Mouse (Mus musculus) lung, postnatal 0 days (tissue): Measurements from ENCODE around the gene Mtg2. TPM values are rescaled to one million over a fixed set of nuclear protein-coding genes. Genes with fewer than 3 reads are reported as not detected.

Experiments
- ATAC-seq: fragments of 200-750 bp; cut with Nextera tagmentation; 2 replicates; pipeline ENCODE4 v1.8.0; 2017; ENCODE audit warnings: moderate library complexity
- DNase-seq: peaks from one replicate; pipeline ENCODE4 v3.0.0-alpha.2; 2016; ENCODE audit warnings: low spot score
- H3K27ac ChIP-seq: fragments of 300-500 bp; sonication (generic); 2 replicates; pipeline ENCODE4 v1.5.1; 2014; ENCODE audit warnings: antibody characterized with exemption, mild to moderate bottlenecking, low read length, mixed read lengths
- H3K27me3 ChIP-seq: fragments of 300-500 bp; sonication (generic); replicated peaks from 2 replicates; pipeline ENCODE4 v1.6.1; 2014; ENCODE audit warnings: low read length, mixed read lengths; ENCODE audit not compliant: insufficient read depth
- H3K36me3 ChIP-seq: fragments of 300-500 bp; sonication (generic); 2 replicates; pipeline ENCODE4 v1.6.1; 2014; ENCODE audit warnings: low read length, mixed read lengths; ENCODE audit not compliant: insufficient read depth
- H3K4me1 ChIP-seq: fragments of 300-500 bp; sonication (generic); 2 replicates; pipeline ENCODE4 v1.6.1; 2014; ENCODE audit warnings: antibody characterized with exemption, low read depth, low read length, mixed read lengths; ENCODE audit not compliant: insufficient read depth
- H3K4me2 ChIP-seq: fragments of 300-500 bp; sonication (generic); replicated peaks from 2 replicates; pipeline ENCODE4 v1.6.1; 2014; ENCODE audit warnings: low read depth, mild to moderate bottlenecking, low read length, moderate library complexity, mixed read lengths
- H3K4me3 ChIP-seq: fragments of 300-500 bp; sonication (generic); 2 replicates; pipeline ENCODE4 v1.5.1; 2014; ENCODE audit warnings: low read depth, low read length
- H3K9ac ChIP-seq: fragments of 300-500 bp; sonication (generic); replicated peaks from 2 replicates; pipeline ENCODE4 v1.6.1; 2014; ENCODE audit warnings: low read depth, mild to moderate bottlenecking
- H3K9me3 ChIP-seq: fragments of 300-500 bp; sonication (generic); 2 replicates; pipeline ENCODE4 v1.6.1; 2016; ENCODE audit warnings: low read length, mixed read lengths
- CTCF ChIP-seq: IDR thresholded peaks from 2 replicates; pipeline ENCODE4 v1.5.1; 2016; ENCODE audit warnings: antibody characterized with exemption, mild to moderate bottlenecking
- EP300 ChIP-seq: IDR thresholded peaks from 2 replicates; pipeline ENCODE4 v1.6.1; 2016; ENCODE audit warnings: antibody characterized with exemption, mild to moderate bottlenecking, control low read depth
- WGBS: fragments of 180-500 bp; shearing (Covaris S2); extraction: QIAGEN DNeasy Blood & Tissue Kit; methylation state at CpG from one replicate; pipeline ENCODE4 v1.1.7; 2014; 5-methylcytosine and 5-hydroxymethylcytosine counted together
- polyA plus RNA-seq: library from polyadenylated mRNA; unstranded; fragments of >200 nt; fragmentation: Nextera tagmentation; extraction: Ambion mirVana; gene quantifications from 2 replicates; pipeline ENCODE4 v1.2.1, GENCODE M21; 2015

The Mtg2 gene
- polyA plus RNA-seq, 1 experiment from 2014 or later, result 18.7 TPM

DNA sequence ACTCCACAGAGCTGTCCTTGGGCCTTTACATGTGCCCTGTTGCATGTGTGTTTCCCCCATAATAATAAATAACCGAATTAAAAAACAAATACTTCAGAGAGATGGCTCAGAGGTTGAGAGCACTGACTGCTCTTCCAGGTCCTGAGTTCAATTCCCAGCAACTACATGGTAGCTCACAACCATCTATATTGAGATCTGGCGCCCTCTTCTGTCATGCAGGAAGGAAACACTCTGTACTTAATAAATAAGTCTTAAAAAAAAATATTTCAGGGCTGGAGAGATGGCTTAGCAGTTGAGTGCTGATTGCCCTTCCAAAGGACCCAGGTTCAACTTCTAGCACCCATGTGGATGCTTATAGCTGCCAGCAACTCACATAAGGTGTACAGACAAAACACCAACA is 53.8 kb downstream of the Mtg2 start:
- Histone ChIP-seq H3K9ac (no peak overlapping the region), H3K4me1 (peaks cover 35% of the 10 kb centered on the region), H3K27ac (no peak overlapping the region), H3K27me3 (no peaks in the 10 kb centered on the region), H3K9me3 (no peaks in the 10 kb centered on the region), H3K4me3 (no peak overlapping the region), H3K36me3 (no peaks in the 10 kb centered on the region), H3K4me2 (no peak overlapping the region)
- DNase-seq (no peak), ATAC-seq (no peak)
- WGBS, result 86% methylated on average over 2 of the region's 2 CpGs
- TF ChIP-seq EP300, result no peak
- peak; percentile 42 for TF ChIP-seq CTCF

DNA sequence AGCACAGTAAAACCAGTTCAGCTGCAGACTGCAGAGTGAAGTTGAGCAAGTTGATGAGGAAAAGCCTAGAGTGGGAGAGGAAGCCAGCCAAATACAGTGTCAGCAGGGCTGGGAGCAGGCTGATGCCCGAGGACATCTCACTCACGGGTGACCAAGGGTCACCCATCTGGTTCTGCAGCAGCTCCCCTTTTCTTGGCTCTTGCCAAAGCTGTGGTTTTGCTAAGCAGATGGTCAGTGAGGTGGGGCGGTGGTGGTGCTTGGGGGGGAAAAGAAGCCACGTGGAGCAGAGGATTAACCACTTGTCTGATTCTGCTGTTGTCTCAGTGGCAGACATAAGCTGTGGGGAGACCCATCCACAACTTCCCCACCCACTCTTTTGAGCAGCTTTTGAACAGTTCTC is 55.8 kb downstream of the Mtg2 start:
- ATAC-seq (peak; percentile 84), DNase-seq (peak; percentile 75)
- no peak for TF ChIP-seq CTCF
- TF ChIP-seq EP300, result no peak
- H3K4me1 ChIP-seq, result peaks cover 24% of the 10 kb centered on the region; the same call in 1 of the 2 replicates
- H3K27me3 ChIP-seq, result no peaks in the 10 kb centered on the region
- H3K9ac ChIP-seq, result no peak overlapping the region
- H3K4me2 ChIP-seq, result no peak overlapping the region
- H3K9me3 ChIP-seq, result no peaks in the 10 kb centered on the region
- no peak overlapping the region for H3K27ac ChIP-seq
- no peaks in the 10 kb centered on the region for H3K36me3 ChIP-seq
- H3K4me3 ChIP-seq, result no peak overlapping the region
- 14% methylated on average over 4 of the region's 4 CpGs for WGBS

DNA sequence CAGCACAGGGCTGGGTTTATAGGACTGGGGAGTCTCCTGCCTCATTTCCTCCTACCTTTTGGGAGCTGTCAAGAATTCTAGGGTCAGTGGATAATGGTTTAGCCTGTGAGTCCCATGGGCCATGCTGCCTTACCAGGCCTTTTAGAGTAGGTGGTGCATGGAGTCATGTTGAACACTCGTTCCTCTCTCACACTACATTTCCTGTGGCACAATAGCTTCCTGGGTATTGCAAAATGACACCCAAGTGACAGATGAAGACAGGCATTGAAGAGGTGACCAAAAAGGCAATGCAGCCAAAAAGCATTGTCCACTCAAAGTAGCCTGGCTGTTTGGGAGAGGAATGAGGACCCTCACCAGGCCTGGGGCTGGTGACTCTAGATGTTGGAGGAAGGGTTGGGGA is 57.3 kb downstream of the Mtg2 start:
- Histone ChIP-seq H3K4me1 (peaks cover 24% of the 10 kb centered on the region; the same call in 1 of the 2 replicates), H3K9me3 (no peaks in the 10 kb centered on the region), H3K9ac (no peak overlapping the region), H3K4me2 (no peak overlapping the region), H3K4me3 (no peak overlapping the region), H3K27ac (no peak overlapping the region), H3K36me3 (no peaks in the 10 kb centered on the region), H3K27me3 (no peaks in the 10 kb centered on the region)
- no peak for ATAC-seq
- TF ChIP-seq CTCF (no peak), EP300 (no peak)
- DNase-seq, result peak; percentile 55
- 13% methylated on average over 1 of the region's 1 CpGs for WGBS

DNA sequence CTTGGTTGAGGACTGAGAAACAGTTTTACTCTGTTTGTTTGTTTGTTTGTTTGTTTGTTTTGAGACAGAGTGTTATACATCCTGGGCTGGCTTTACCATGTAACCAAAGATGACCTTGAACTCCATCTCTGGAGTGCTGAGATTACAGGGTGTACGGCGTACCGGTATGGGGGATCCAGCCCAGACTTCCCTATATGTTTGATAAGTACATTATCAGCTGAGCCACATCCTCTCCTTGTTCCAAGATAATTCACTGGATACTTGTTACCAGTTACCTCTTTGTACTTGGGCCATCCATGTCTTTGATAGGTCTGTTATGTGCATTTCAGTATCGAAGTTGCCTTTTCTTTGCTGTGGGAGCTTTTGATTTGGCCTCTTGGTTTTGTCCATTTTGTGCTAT is 62.8 kb downstream of the Mtg2 start:
- no peaks in the 10 kb centered on the region for H3K27me3 ChIP-seq

DNA sequence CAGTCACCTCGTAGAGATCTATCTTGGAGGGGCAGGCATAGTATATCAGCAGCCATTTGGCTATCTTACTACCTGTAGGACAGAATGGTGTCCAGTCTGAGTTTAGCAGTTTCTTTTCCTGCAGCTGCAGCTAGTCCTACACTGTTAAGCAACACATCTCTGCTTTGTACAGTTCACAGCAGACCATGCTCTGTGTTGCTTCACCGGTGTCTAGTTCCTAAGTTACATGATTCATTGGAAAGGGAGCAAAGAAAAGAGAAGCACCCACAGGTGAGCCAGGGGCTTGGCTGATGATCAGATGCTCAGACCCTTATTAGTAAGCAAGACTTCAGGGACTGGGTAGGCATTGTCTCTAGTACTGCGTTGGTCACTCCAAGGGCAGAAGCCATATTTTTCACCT is 63.5 kb downstream of the Mtg2 start:
- Histone ChIP-seq H3K27me3 (no peaks in the 10 kb centered on the region), H3K9me3 (no peaks in the 10 kb centered on the region), H3K27ac (no peak overlapping the region), H3K36me3 (no peaks in the 10 kb centered on the region), H3K4me2 (no peak overlapping the region), H3K4me1 (no peaks in the 10 kb centered on the region), H3K9ac (no peak overlapping the region), H3K4me3 (no peak overlapping the region)
- ATAC-seq (no peak), DNase-seq (no peak)
- 76% methylated on average over 3 of the region's 3 CpGs for WGBS
- TF ChIP-seq CTCF (no peak), EP300 (no peak)

More for the DNA sequence above, 62.8 kb downstream of the Mtg2 start:
- H3K9ac ChIP-seq, result no peak overlapping the region
- no peak for DNase-seq
- no peaks in the 10 kb centered on the region for H3K36me3 ChIP-seq
- no peak for TF ChIP-seq CTCF
- TF ChIP-seq EP300, result no peak
- 92% methylated on average over 4 of the region's 4 CpGs for WGBS
- no peaks in the 10 kb centered on the region for H3K9me3 ChIP-seq
- H3K27ac ChIP-seq, result no peak overlapping the region
- H3K4me1 ChIP-seq, result peaks cover 1% of the 10 kb centered on the region; the same call in 1 of the 2 replicates
- no peak overlapping the region for H3K4me2 ChIP-seq
- H3K4me3 ChIP-seq, result no peak overlapping the region
- ATAC-seq, result no peak

DNA sequence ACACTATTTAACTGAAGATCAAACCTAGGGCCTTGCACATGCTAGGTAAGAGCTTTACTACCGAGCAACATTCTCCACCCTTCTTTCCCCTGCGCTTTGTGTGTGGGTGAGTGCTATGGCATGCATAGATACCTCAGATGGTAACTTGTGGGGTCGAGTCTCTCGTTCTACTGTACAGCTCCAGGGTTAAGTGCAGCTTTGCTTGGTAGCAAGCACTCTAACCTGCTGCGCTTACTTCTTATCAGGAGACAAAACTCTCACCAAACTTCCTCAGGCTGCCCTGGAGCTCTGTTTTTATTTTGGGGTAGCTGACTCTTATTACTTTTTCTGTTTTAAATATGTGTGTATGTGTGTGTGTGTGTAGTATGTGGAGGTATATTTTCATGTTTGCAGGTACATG is 65.0 kb downstream of the Mtg2 start:
- Histone ChIP-seq H3K4me2 (no peak overlapping the region), H3K27ac (no peak overlapping the region), H3K9me3 (no peaks in the 10 kb centered on the region), H3K27me3 (no peaks in the 10 kb centered on the region), H3K4me3 (no peak overlapping the region), H3K9ac (no peak overlapping the region), H3K36me3 (no peaks in the 10 kb centered on the region), H3K4me1 (no peaks in the 10 kb centered on the region)
- TF ChIP-seq EP300 (no peak), CTCF (no peak)
- DNase-seq, result no peak
- no peak for ATAC-seq
- 58% methylated on average over 5 of the region's 5 CpGs for WGBS

Other genes starting within 250 kb of the Mtg2 start
- 2.8 and 3.5 TPM in 2 replicates for gene Taf4, start 93.9 kb upstream of the Mtg2 start, polyA plus RNA-seq
- 6.5 and 7.0 TPM in 2 replicates for gene Lsm14b, start 45.6 kb upstream of the Mtg2 start, polyA plus RNA-seq
- 334 and 385 TPM in 2 replicates for gene Psma7, start 28.2 kb upstream of the Mtg2 start, polyA plus RNA-seq
- gene Ss18l1, start 28.1 kb upstream of the Mtg2 start, polyA plus RNA-seq, result 2.0 and 2.4 TPM in 2 replicates
- 0.14 TPM in 1 of 2 replicates, not detected in the other for gene Hrh3, start 33.9 kb downstream of the Mtg2 start, polyA plus RNA-seq
- 35.3 and 36.1 TPM in 2 replicates for gene Osbpl2, start 48.7 kb downstream of the Mtg2 start, polyA plus RNA-seq
- gene Adrm1, start 100.9 kb downstream of the Mtg2 start, polyA plus RNA-seq, result 119 and 136 TPM in 2 replicates
- gene Lama5, start 155.3 kb downstream of the Mtg2 start, polyA plus RNA-seq, result 83.7 and 85.3 TPM in 2 replicates
- gene Rps21, start 186.8 kb downstream of the Mtg2 start, polyA plus RNA-seq, result 418 and 453 TPM in 2 replicates
- gene Cables2, start 202.9 kb downstream of the Mtg2 start, polyA plus RNA-seq, result 15.5 and 16.1 TPM in 2 replicates
- 0.20 and 0.46 TPM in 2 replicates for gene Rbbp8nl, start 219.3 kb downstream of the Mtg2 start, polyA plus RNA-seq